Mouse (Mus musculus) ES-E14 (cell line): ENCODE data around the gene Stum.

ENCODE experiments used
- CHD2 ChIP-seq: IDR thresholded peaks from 2 replicates; pipeline ENCODE4 v1.6.1; 2014; ENCODE audit warnings: mild to moderate bottlenecking, low read depth, low read length, inconsistent platforms
- HCFC1 ChIP-seq: IDR thresholded peaks from 2 replicates; pipeline ENCODE4 v1.6.1; 2012; ENCODE audit warnings: low read length, inconsistent platforms, borderline replicate concordance; ENCODE audit not compliant: insufficient read depth
- MAFK ChIP-seq: IDR thresholded peaks from 2 replicates; pipeline ENCODE4 v1.6.1; 2014; ENCODE audit warnings: mild to moderate bottlenecking, low read depth, low read length, inconsistent platforms; ENCODE audit not compliant: insufficient read depth
- ZC3H11A ChIP-seq: IDR thresholded peaks from 2 replicates; pipeline ENCODE4 v1.6.1; 2012; ENCODE audit warnings: low read depth, mild to moderate bottlenecking, inconsistent platforms, low read length, borderline replicate concordance

DNA sequence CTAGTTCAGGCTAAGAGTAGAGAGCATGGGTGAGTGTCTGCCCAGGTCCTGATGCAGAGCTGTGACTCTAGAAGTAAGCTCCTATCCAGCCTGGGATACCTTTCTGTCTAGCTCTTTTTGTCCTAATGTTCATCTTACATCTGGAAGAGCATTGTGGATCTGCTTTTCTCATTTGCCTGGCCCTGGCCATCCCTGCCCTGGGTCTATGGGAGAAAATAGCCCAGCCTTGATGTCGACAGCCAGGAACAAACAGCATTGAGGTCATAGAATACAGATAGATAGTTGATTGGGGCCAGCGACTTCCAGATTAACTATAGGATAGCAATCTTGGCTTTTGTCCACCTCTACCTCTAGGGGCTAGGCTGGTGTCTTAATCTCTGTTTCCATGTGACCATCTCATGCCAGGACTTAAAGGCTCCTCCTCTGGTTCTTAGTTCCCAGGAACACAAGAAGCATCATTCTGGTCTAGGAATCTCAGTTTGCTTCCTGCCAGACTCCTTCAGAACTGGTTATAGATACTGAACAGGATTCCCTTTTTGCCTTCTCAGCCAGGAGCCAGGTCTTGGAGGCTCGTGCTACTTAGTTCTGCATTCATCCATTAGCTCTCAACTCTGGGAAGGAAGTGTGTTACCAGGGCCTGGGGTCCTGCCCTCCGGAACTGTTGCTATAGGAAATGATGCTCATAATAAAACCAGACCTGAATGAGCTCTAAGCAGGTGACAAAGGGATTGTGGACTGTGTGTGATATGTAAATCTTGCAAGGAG is 82.4 kb downstream of the Stum start:
- TF ChIP-seq ZC3H11A: no peak
- TF ChIP-seq HCFC1: no peak
- TF ChIP-seq MAFK: no peak
- no peak for TF ChIP-seq CHD2
